Mouse (Mus musculus): ENCODE measurements around the gene Il1r1.
A peak's percentile ranks its signal among the peaks of the same experiment; 100 is the strongest.

The Il1r1 gene

GRCm38 (mm10) chr1:40231116-40231515, 6.2 kb downstream of the Il1r1 start:
- DNase-seq (ENCODE audit: low spot score): no peak

- DNase-seq (ENCODE audit: low spot score): no peak
Measured at GRCm38 (mm10) chr1:40233217-40233616, 8.3 kb downstream of the Il1r1 start.

DNA sequence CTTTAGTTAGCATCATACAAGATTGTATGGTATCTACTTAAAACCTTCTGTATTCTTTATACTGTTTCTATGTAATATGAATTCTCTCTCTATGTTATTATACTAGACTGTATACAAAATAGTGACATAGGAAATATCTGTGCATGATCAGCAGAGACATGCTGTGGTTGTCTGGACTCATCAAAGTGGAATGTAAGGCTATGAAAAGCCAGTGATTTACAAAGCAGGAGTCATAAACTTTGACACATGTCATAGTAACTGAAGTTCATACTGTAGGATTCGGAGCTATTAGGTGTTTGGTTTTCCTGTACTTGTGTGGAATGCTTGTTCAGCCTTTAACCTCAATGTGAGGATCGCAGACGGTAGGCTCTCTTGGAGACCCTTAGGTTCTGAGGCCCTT, 8.7 kb downstream of the Il1r1 start:
- DNase-seq (ENCODE audit: low spot score): no peak

GRCm38 (mm10) chr1:40235597-40236249, 10.8 kb downstream of the Il1r1 start:
- DNase-seq (ENCODE audit: low spot score): no peak

DNA sequence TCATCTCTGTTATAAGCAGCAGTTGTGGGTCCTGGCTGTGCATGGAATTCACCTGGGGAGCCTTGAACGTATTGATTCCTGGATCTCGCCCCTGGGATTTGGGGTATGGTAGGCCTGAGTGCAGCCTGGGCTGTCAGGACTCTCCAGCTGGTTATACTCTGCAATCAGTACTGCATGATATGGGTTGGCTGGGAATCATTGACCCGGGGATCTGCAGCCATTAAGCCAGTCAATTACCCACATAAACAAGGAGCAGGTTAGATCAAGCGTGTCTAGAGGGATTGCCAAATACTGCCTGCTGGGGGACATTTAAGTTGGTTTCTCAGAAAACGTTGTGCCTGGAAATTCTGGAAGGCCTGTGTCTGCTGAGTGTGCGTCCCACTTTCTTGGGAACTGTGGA, 11.8 kb downstream of the Il1r1 start:
- DNase-seq (ENCODE audit: low spot score): no peak

DNA sequence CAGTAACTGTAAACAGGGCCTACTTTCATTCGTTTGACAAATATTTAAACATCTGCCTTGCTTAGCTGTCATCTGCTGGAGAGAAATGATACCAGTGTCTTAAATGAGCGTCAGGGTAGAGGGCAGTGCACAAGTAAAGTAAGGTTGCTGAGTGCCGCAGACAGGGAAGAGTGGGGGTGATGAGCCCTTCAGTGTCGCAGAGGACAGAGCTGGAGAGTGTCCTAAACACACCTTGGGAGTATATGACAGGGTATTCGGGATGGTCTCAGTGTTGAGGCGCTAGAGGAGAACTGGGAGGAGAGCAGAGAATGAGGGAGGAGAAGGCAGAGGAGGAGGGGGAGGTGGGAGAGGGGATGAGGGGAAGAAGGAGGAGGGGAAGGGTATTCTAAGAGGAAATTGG, 12.2 kb downstream of the Il1r1 start:
- no peak for DNase-seq (ENCODE audit: low spot score)

DNA sequence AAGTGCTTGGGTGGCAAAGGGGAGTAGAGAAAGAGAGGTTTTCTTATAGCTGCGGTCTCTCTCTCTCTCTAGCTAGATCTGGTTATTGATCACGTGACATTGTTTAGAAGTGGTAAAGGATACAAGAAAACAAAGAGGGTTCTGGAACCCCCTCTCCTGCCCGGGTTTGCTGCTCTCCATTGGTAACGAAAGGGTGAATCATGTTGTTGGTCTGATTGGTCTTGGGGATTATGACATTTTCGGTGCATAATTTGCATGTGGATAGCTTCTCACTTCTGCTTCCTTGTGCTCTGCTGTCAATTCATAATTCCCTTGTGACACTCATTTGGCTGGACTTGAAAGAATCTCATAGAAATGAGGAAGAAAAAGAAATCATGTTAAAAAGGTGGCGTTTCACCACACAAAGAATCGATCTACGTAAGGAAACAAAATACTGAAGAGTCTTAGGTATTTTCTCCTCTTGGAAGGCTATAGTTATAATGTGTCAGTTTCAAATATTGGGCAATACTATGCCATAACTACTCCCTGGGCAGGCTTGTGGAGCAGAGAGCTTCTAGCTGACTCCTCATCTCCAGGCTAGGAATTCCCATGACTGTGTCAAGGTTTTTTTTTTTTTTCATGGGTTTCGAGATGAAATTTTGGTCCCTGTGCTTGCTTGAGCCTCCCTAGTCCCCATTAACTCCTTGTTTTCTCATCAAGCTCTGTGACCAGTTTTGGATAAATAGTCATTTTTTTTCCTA, 15.6 kb downstream of the Il1r1 start:
- no peak for DNase-seq (ENCODE audit: low spot score)

DNA sequence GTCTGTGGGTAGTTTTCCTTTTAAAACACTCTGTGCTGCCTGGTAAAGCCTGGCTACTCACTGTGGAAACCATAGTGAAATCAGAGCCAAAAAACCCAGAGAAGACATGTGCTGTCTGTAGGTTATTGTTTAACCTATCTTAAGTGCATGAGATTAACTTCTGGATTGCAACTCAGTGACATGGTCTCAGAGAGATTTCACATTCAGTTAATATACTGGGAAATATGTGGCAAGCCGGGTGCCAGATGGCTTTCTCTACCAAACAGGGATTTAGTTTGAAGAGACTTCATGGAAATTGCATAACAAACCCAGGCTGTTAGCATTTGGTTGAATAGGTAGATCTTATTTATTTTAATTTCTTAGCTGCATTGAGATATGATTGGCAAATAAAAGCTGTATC, 17.8 kb downstream of the Il1r1 start:
- no peak for DNase-seq (ENCODE audit: low spot score)

- no peak for DNase-seq (ENCODE audit: low spot score)
Measured at GRCm38 (mm10) chr1:40243561-40243998, 18.7 kb downstream of the Il1r1 start.

DNA sequence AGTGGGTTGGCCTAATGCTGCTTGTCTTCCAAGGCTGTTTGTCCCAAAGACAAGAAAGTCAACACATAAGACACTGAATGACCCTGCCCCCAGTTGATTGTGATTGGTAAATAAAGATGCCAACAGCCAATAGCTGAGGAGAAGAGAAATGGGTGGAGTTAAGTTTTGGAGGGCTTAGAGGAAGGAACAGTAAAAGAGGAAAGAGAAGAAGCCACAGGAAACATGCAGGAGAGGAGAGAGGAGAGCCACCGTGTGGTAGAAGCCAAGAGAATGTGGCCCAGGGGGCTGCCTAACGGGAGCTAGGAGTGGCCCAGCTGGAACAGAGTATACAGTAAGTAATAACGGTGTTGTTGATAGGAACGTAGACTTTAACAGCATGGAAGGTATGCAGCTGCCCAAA, 25.5 kb downstream of the Il1r1 start:
- DNase-seq (ENCODE audit: low spot score): no peak

DNA sequence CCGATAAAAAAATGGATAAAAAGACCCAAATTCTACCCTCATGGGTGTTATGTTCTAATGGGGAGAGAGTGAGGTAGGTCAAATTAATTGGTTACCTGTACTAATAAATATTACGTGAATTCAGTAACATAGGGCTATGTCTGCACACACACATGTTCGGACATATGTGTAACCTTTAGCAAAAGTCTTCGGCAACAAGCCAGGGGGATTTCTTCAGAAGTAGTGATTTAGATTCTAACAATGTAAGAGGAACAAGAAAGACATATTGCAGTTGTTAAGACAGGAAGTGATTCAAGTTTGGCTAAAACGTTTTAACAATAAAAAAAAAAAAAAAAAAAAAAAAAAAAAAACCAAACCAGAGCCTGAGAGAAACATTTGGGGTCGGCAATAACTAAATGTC, 27.6 kb downstream of the Il1r1 start:
- DNase-seq (ENCODE audit: low spot score): no peak

- DNase-seq (ENCODE audit: low spot score): no peak
Measured at GRCm38 (mm10) chr1:40253940-40254339, 29.1 kb downstream of the Il1r1 start.

DNA sequence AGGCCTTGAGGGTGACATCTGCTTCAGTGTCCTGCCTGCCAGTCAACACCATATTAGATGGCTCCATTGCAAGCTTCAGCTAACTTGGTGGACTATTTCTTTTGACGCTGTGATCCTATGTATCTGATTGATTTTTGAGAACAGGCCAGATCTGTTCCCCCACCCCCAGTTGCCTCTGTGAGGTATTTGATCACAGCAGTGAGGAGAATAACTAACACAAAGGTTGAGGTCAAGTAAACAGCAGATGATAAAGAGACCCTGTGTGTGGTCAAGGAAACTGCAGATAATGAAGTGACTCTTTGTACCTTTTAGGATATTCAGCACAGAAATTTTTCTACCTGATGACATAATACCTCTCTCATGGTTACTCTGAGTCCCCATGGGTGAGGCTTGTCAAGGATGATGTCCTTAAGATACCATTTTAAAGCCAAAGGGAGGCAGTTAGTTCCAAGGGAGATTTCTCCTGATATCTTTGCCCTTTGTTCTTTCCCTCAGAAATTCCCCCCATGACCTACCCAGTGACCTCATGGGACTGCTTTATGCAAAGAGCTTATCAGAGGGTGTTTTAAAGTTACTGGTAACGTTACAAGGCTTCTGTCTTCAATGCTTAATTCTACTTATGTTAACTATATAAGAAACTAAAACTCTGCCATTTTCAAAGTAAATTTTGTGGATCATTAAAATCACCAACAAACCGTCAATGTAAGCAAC, 29.6 kb downstream of the Il1r1 start:
- no peak for DNase-seq (ENCODE audit: low spot score)

DNA sequence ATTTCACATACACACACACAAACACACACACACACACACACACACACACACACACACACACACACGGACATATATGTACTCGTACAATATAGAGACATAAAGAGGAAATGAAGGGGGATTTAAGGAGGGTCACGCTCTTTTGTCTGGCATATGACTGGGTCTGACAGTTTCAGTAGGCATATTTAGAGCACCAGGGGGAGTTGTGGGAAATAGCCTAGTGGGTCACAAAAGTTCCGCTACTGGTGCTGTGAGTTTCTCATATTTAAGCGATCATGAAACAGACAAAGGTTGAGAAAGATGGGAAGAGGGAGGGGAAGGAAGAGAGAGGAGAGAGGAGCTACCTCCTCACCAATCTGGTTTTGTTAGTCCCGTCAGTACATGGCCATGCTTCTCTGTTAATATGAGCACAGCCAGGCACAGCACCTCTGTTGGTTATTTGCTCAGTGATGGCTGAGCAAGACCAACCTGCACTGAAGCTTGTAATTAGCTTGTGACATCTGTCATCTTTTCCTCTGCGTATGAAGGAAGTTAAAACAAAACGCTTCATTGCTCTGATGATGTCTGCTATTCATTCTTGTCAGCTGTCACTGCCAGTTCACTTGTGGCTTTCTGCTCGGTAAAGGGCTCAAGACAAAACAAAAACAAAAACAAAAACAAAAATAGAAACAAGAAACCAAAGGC, 37.7 kb downstream of the Il1r1 start:
- DNase-seq (ENCODE audit: low spot score): no peak

GRCm38 (mm10) chr1:40263122-40263498, 38.2 kb downstream of the Il1r1 start:
- DNase-seq (ENCODE audit: low spot score): no peak

- no peak for DNase-seq (ENCODE audit: low spot score)
Measured at GRCm38 (mm10) chr1:40263679-40264078, 38.8 kb downstream of the Il1r1 start.

DNA sequence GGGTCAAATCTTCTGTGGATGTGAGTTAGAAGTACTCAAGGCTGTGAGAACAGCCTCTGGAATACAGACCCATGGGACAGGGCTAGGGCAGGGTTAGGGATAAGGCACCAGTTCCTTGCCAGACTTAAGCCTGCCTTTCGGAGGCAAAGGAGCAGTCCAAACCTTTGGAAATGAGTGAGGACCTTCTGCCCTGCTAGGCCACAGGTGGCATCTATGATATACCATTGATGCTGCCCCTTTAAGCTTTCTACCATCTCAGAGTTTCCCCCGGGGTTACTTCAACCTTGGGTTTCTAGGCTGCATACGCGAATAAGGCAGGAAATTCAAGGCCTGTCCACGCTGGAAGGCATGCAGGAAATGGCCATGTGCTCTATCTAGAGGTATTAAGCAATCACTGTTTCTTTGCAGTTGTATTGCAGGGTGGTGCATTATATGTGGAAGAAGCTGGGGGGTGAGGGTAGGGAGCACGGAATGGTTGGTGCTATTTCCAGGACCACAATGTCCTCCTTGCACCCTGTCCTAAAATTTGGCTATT, 40.5 kb downstream of the Il1r1 start:
- no peak for DNase-seq (ENCODE audit: low spot score)

DNA sequence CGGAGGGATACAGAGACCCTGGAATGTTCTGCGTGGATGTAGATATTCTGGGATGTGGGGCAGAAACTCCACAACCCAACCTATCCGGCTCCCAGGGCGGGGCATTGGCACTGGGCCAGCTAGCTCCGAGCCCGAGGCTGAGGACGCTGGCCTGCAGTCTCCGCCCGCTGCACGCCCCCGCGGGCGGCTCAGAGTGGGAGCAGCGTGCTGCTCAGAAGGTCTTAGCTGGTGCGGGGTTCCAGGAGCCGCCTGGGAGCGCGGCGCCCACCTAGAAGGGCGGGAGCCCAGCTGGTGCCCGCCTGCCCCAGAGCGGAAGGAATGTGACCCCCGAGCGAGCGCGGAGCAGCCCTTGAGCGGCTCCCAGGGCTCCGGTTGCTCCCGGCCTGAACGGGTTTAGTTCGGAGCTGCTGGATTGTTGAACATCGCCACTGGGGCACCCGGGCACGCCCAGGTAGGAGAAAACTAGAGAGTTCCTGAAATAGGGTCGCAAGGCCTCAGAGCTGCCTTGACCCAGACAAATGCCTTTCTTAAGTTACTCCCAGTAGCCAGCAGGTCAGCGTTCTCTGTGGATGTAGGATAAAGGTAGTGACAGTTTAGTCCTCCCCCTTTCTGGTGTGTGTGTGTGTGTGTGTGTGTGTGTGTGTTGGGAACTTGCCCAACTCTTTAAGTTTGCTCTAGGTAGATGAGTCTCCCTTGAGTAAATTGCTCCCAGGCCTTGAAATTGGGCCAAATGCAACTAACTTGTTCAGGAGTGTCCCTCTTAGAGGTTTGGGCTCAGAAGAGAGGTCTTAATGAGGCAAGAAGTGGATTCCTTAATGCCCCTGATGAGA, 41.8 kb downstream of the Il1r1 start:
- DNase-seq (ENCODE audit: low spot score): peak; percentile 95

DNA sequence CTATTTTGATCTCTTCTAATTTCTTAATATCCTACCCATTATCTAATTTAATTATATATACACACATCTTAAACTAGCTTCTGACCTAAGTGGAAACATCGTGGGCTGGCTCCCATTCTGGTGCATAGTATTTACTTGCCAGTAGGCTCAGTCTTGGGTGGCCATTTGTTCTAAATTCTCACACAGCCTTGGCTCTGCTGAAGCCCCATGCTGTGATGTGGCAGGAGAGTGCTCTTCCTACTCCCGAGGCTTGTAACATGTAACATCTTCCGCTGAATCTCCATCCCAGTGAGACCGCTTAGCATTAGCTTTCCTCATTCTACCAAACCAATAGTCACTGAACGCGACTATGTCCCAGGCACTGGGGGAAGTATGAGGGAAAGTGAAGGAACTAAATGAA, 43.0 kb downstream of the Il1r1 start:
- DNase-seq (ENCODE audit: low spot score): no peak

GRCm38 (mm10) chr1:40268536-40268935, 43.7 kb downstream of the Il1r1 start:
- DNase-seq (ENCODE audit: low spot score): no peak

DNA sequence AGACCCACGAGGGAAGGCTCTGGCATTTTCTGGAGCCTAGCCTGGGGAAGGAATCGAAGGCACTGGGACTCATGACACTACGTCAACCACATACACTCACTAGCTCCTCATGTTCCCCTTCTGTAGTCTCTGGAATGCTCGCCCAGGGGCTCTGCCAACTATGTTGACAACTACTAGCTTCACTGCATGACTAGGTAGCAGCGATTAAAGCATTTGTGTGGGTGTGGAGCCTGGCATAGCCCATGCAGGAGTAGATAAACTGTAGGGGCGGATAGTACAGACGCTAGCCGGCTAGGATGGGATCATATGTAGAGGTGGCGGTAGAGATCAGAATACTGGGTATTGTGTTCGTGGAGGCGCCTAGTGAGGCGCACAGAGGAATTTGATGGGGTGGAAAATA, 45.5 kb downstream of the Il1r1 start:
- DNase-seq (ENCODE audit: low spot score): no peak

GRCm38 (mm10) chr1:40271052-40271451, 46.2 kb downstream of the Il1r1 start:
- DNase-seq (ENCODE audit: low spot score): no peak

Measured in testis, postnatal 10 days (tissue).